Mouse (Mus musculus): Measurements from ENCODE around the gene Olfr1303.

Olfr1303 gene

DNA sequence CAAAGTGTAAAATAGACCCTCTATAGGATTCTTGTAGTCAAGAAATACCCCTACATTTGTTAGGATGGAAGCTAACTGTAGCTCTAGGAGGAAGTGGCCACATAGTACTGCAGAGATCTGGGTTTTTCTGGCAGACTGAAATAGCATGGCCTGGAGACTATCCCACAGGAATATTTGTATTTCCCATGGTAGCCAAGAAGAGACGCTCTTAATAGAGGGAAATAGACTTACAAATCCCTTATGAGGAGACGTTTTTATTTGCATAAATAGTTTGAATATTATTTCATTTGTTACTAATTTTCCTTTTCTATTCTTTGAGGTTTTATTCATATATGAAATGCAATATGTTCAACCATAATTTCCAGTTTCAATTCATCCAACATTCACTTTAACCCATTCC, at the start of gene Olfr1303:
Gene Olfr1303, minus strand, starts transcription at position 101 of the 400 bp plus-strand sequence.
- DNase-seq, result no peak

DNA sequence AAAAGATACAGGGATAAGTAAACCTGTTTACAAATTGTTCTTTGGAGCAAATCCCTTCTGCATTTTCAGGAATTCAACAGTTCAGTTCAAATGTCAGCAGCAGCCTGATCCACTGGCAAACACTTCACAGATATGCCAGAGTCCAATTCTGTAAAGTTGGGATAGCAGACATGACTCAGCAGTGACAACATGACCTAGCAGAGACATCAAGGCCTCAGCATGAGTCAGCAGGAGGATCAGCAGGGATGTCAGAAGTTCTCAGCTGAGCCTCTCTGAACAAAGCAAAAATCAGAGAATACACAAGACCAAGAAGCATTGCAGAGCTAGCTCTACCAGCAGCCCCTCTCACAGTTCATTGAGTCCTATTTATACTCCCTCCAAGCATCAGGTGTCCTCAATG, 7.2 kb downstream of the Olfr1303 start:
- DNase-seq, result no peak

DNA sequence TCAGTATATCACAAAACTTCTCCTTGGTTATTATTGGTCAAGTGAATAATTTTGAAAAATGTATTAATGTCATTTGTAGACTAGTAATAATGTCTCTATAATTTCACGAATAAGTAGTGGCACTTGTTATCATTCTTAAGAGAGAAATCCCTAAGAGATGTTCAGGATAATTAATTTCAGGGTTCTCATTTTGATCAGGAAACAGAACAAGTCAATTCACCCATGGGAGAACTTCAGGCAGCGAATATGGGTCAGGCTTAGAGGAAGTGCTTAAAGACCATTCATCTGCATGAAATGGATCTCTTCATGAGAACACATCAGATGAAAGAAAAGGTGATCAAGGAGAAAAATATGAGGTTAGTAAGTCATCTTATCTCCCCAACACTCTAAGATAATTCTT, 43.0 kb downstream of the Olfr1303 start, which contains the start of gene Olfr1302:
Gene Olfr1302, plus strand, starts transcription at position 301 of the 400 bp plus-strand sequence.
- DNase-seq, result no peak
